Mouse (Mus musculus) hindbrain, embryonic 10.5 days (tissue): ENCODE results near the gene Arhgap27. TPM values are rescaled to one million over a fixed set of nuclear protein-coding genes. Genes with fewer than 3 reads are reported as not detected.
"Not testable (repeated sequence)": the region's sequence is repeated elsewhere in the genome, so short reads cannot be mapped to it uniquely, and the experiment has no call there.

Experiments
- DNase-seq: peaks from one replicate; pipeline ENCODE4 v3.0.0-alpha.2; 2017; ENCODE audit warnings: low spot score
- H3K27ac ChIP-seq: fragments of 300-500 bp; sonication (generic); 2 replicates; pipeline ENCODE4 v1.5.1; 2016; ENCODE audit warnings: mild to moderate bottlenecking, moderate library complexity
- H3K27me3 ChIP-seq: fragments of 300-500 bp; sonication (generic); 2 replicates; pipeline ENCODE4 v1.6.1; 2016; ENCODE audit warnings: mild to moderate bottlenecking; ENCODE audit not compliant: poor library complexity, insufficient read depth, severe bottlenecking
- H3K36me3 ChIP-seq: fragments of 300-500 bp; sonication (generic); 2 replicates; pipeline ENCODE4 v1.6.1; 2016; ENCODE audit warnings: mild to moderate bottlenecking, moderate library complexity
- H3K4me1 ChIP-seq: fragments of 300-500 bp; sonication (generic); replicated peaks from 2 replicates; pipeline ENCODE4 v1.6.1; 2016; ENCODE audit warnings: mild to moderate bottlenecking
- H3K4me3 ChIP-seq: fragments of 300-500 bp; sonication (generic); 2 replicates; pipeline ENCODE4 v1.5.1; 2016; ENCODE audit warnings: mild to moderate bottlenecking, moderate library complexity
- H3K9me3 ChIP-seq: fragments of 300-500 bp; sonication (generic); 2 replicates; pipeline ENCODE4 v1.6.1; 2016; ENCODE audit warnings: mild to moderate bottlenecking, moderate library complexity
- WGBS: fragments of 180-500 bp; shearing (Covaris S2); methylation state at CpG from one replicate; pipeline ENCODE4 v1.1.7; 2016; 5-methylcytosine and 5-hydroxymethylcytosine counted together
- polyA plus RNA-seq: library from polyadenylated mRNA; unstranded; fragments of >200 nt; fragmentation: Nextera tagmentation; extraction: Ambion mirVana; gene quantifications from 2 replicates; pipeline ENCODE4 v1.2.1, GENCODE M21; 2016

Gene Arhgap27
- polyA plus RNA-seq, 1 experiment from 2014 or later = 4.8 TPM

- Histone ChIP-seq H3K27me3 (no peaks in the 10 kb centered on the region), H3K4me1 (peaks cover 15% of the 10 kb centered on the region), H3K27ac (no peak overlapping the region), H3K9me3 (no peaks in the 10 kb centered on the region), H3K4me3 (no peak overlapping the region), H3K36me3 (no peaks in the 10 kb centered on the region)
- 32% methylated on average over 14 of the region's 14 CpGs for WGBS
- DNase-seq = no peak
These were observed 71.2 kb downstream of the Arhgap27 start for GRCm38 (mm10) chr11:103292152-103292889.

- not testable (repeated sequence) for H3K4me3 ChIP-seq, H3K27ac ChIP-seq, H3K9me3 ChIP-seq, DNase-seq, H3K27me3 ChIP-seq, H3K36me3 ChIP-seq
- 91% methylated on average over 7 of the region's 7 CpGs for WGBS
- H3K4me1 ChIP-seq = peaks cover 19% of the 10 kb centered on the region
These were observed 72.7 kb downstream of the Arhgap27 start for GRCm38 (mm10) chr11:103290841-103291240.

- Histone ChIP-seq H3K9me3 (no peaks in the 10 kb centered on the region), H3K36me3 (no peaks in the 10 kb centered on the region)
These were observed 75.1 kb downstream of the Arhgap27 start for GRCm38 (mm10) chr11:103288291-103288963.

GRCm38 (mm10) chr11:103286910-103287309 lies 76.6 kb downstream of the Arhgap27 start:
- H3K9me3 ChIP-seq = no peaks in the 10 kb centered on the region
- WGBS = 92% methylated on average over 5 of the region's 5 CpGs
- H3K4me3 ChIP-seq = no peak overlapping the region
- no peaks in the 10 kb centered on the region for H3K27me3 ChIP-seq
- H3K36me3 ChIP-seq = no peaks in the 10 kb centered on the region
- peaks cover 17% of the 10 kb centered on the region for H3K4me1 ChIP-seq
- H3K27ac ChIP-seq = no peak overlapping the region
- no peak for DNase-seq

More at GRCm38 (mm10) chr11:103288291-103288963, 75.1 kb downstream of the Arhgap27 start:
- no peak for DNase-seq
- no peak overlapping the region for H3K27ac ChIP-seq
- 79% methylated on average over 16 of the region's 16 CpGs for WGBS
- H3K27me3 ChIP-seq = no peaks in the 10 kb centered on the region
- H3K4me3 ChIP-seq = no peak overlapping the region
- peaks cover 24% of the 10 kb centered on the region for H3K4me1 ChIP-seq

GRCm38 (mm10) chr11:103285951-103286350 lies 77.5 kb downstream of the Arhgap27 start:
- Histone ChIP-seq H3K4me1 (peaks cover 15% of the 10 kb centered on the region), H3K9me3 (no peaks in the 10 kb centered on the region), H3K36me3 (no peaks in the 10 kb centered on the region), H3K4me3 (no peak overlapping the region), H3K27me3 (no peaks in the 10 kb centered on the region), H3K27ac (peak overlapping the region; percentile 53)
- peak; percentile 34 for DNase-seq
- 53% methylated on average over 6 of the region's 6 CpGs for WGBS

- WGBS = 89% methylated on average over 10 of the region's 10 CpGs
- Histone ChIP-seq H3K27ac (no peak overlapping the region), H3K9me3 (no peaks in the 10 kb centered on the region), H3K4me3 (no peak overlapping the region), H3K4me1 (peaks cover 15% of the 10 kb centered on the region), H3K27me3 (no peaks in the 10 kb centered on the region), H3K36me3 (no peaks in the 10 kb centered on the region)
- no peak for DNase-seq
These were observed 78.2 kb downstream of the Arhgap27 start for GRCm38 (mm10) chr11:103285276-103285675.

- WGBS = 69% methylated on average over 7 of the region's 7 CpGs
- no peak overlapping the region for H3K27ac ChIP-seq
These were observed 81.7 kb downstream of the Arhgap27 start for GRCm38 (mm10) chr11:103281784-103282183.

More at GRCm38 (mm10) chr11:103281784-103282183, 81.7 kb downstream of the Arhgap27 start:
- H3K4me3 ChIP-seq = no peak overlapping the region
- 0 out of 2 replicates have a peak, but pooled peaks cover 2% of the 10 kb centered on the region for H3K9me3 ChIP-seq
- H3K27me3 ChIP-seq = no peaks in the 10 kb centered on the region
- DNase-seq = no peak
- H3K36me3 ChIP-seq = no peaks in the 10 kb centered on the region
- H3K4me1 ChIP-seq = peaks cover 10% of the 10 kb centered on the region

Other genes with a start within 250 kb of the Arhgap27 start
- 1.7 and 2.3 TPM in 2 replicates for gene Hexim1, start 247.5 kb downstream of the Arhgap27 start, polyA plus RNA-seq
- gene Hexim2, start 231.3 kb downstream of the Arhgap27 start, polyA plus RNA-seq = 7.7 and 8.9 TPM in 2 replicates
- gene Fmnl1, start 192.6 kb downstream of the Arhgap27 start, polyA plus RNA-seq = 0.72 and 1.5 TPM in 2 replicates
- gene 1700023F06Rik, start 155.1 kb downstream of the Arhgap27 start, polyA plus RNA-seq = 0.24 and 0.27 TPM in 2 replicates
- not detected in 2 replicates for gene Spata32, start 145.3 kb downstream of the Arhgap27 start, polyA plus RNA-seq
- gene Map3k14, start 96.2 kb downstream of the Arhgap27 start, polyA plus RNA-seq = 3.9 and 4.2 TPM in 2 replicates
- 9.4 and 11.6 TPM in 2 replicates for gene Plekhm1, start 49.0 kb upstream of the Arhgap27 start, polyA plus RNA-seq
- not detected in 2 replicates for gene Lrrc37a, start 140.9 kb upstream of the Arhgap27 start, polyA plus RNA-seq